7 mouse cellular contexts compared by ENCODE assay signal in genomic region chr11:117407196-117407595, GRCm38 (mm10).
DNase-seq lines count a peak whose midpoint lies in the region; ATAC-seq lines count a peak whose summit lies in the region.

No protein-coding gene starts in this region.

- no peak overlapping the region for H3K27ac ChIP-seq in liver, embryonic 11.5 days (ENCODE audit: low read depth, low read length)
- H3K27ac ChIP-seq in forebrain, embryonic 14.5 days (ENCODE audit: low read depth, low read length): peak overlapping the region; percentile 99
- H3K27ac ChIP-seq in limb, embryonic 10.5 days: peak overlapping the region; percentile 74
- H3K27ac ChIP-seq in stomach, embryonic 14.5 days (ENCODE audit: low read length): peak overlapping the region; percentile 39; the same call in 1 of the 2 replicates

- peak overlapping the region; percentile 58 for H3K4me2 ChIP-seq in liver, embryonic 11.5 days
- peak overlapping the region; percentile 69 for H3K4me2 ChIP-seq in forebrain, embryonic 14.5 days (ENCODE audit: low read length)
- peak overlapping the region; percentile 43 for H3K4me2 ChIP-seq in stomach, embryonic 14.5 days (replicated peaks; ENCODE audit: low read depth, low read length)

- WGBS in liver, embryonic 11.5 days: 21% methylated on average over 4 of the region's 4 CpGs
- 6% methylated on average over 4 of the region's 4 CpGs for WGBS in forebrain, embryonic 14.5 days
- WGBS in limb, embryonic 10.5 days: 7% methylated on average over 4 of the region's 4 CpGs
- WGBS in stomach, embryonic 14.5 days: 13% methylated on average over 4 of the region's 4 CpGs

- H3K4me3 ChIP-seq in liver, embryonic 11.5 days (ENCODE audit: low read depth, low read length): no peak overlapping the region
- peak overlapping the region; percentile 30; the same call in 1 of the 2 replicates for H3K4me3 ChIP-seq in forebrain, embryonic 14.5 days (ENCODE audit: low read depth, low read length)
- H3K4me3 ChIP-seq in limb, embryonic 10.5 days: peak overlapping the region; percentile 47
- H3K4me3 ChIP-seq in stomach, embryonic 14.5 days (ENCODE audit: low read depth, low read length): no peak overlapping the region

- H3K9ac ChIP-seq in liver, embryonic 11.5 days (ENCODE audit: low read depth, low read length): no peak overlapping the region
- H3K9ac ChIP-seq in forebrain, embryonic 14.5 days (ENCODE audit: low read length): peak overlapping the region; percentile 69
- no peak overlapping the region for H3K9ac ChIP-seq in stomach, embryonic 14.5 days (replicated peaks; ENCODE audit: low read depth, low read length)

- H3K27me3 ChIP-seq in liver, embryonic 11.5 days (replicated peaks; ENCODE audit: control insufficient read depth, insufficient read depth, low read length): peaks cover 73% of the 10 kb centered on the region
- no peaks in the 10 kb centered on the region for H3K27me3 ChIP-seq in forebrain, embryonic 14.5 days (replicated peaks; ENCODE audit: control insufficient read depth, insufficient read depth, low read length)
- H3K27me3 ChIP-seq in limb, embryonic 10.5 days (ENCODE audit: low read depth, poor library complexity, severe bottlenecking): peaks cover 92% of the 10 kb centered on the region
- H3K27me3 ChIP-seq in stomach, embryonic 14.5 days (ENCODE audit: control insufficient read depth, insufficient read depth, low read length): no peaks in the 10 kb centered on the region

- DNase-seq in liver, embryonic 11.5 days (ENCODE audit: low spot score): no peak
- DNase-seq in liver: no peak
- DNase-seq in forebrain, embryonic 14.5 days (ENCODE audit: low spot score): no peak
- no peak for DNase-seq in limb, embryonic 10.5 days (ENCODE audit: low spot score)
- DNase-seq in left cerebral cortex, adult 11 months (ENCODE audit: low spot score): no peak
- no peak for DNase-seq in ovary, postnatal 10 days (ENCODE audit: low spot score)

- H3K36me3 ChIP-seq in liver, embryonic 11.5 days (ENCODE audit: control insufficient read depth, insufficient read depth, low read length): no peaks in the 10 kb centered on the region
- H3K36me3 ChIP-seq in forebrain, embryonic 14.5 days (ENCODE audit: control insufficient read depth, insufficient read depth, low read length): no peaks in the 10 kb centered on the region
- no peaks in the 10 kb centered on the region for H3K36me3 ChIP-seq in limb, embryonic 10.5 days
- no peaks in the 10 kb centered on the region for H3K36me3 ChIP-seq in stomach, embryonic 14.5 days (ENCODE audit: control insufficient read depth, insufficient read depth, low read length)

- H3K4me1 ChIP-seq in liver, embryonic 11.5 days (replicated peaks; ENCODE audit: control insufficient read depth, insufficient read depth, low read length): peaks cover 14% of the 10 kb centered on the region
- H3K4me1 ChIP-seq in forebrain, embryonic 14.5 days (ENCODE audit: control insufficient read depth, insufficient read depth, low read length): peaks cover 38% of the 10 kb centered on the region
- peaks cover 50% of the 10 kb centered on the region for H3K4me1 ChIP-seq in limb, embryonic 10.5 days
- peaks cover 20% of the 10 kb centered on the region for H3K4me1 ChIP-seq in stomach, embryonic 14.5 days (ENCODE audit: control insufficient read depth, insufficient read depth, low read length)

- ATAC-seq in liver, embryonic 11.5 days (replicated peaks; ENCODE audit: low FRiP score): no peak
- ATAC-seq in forebrain, embryonic 14.5 days: no peak
- ATAC-seq in stomach, embryonic 14.5 days (ENCODE audit: insufficient number of reproducible peaks, insufficient read depth, low FRiP score, low read depth): no peak

- H3K9me3 ChIP-seq in liver, embryonic 11.5 days (ENCODE audit: control insufficient read depth, low read length): no peaks in the 10 kb centered on the region
- H3K9me3 ChIP-seq in forebrain, embryonic 14.5 days (replicated peaks; ENCODE audit: control insufficient read depth, low read length): no peaks in the 10 kb centered on the region
- H3K9me3 ChIP-seq in limb, embryonic 10.5 days (replicated peaks): no peaks in the 10 kb centered on the region
- no peaks in the 10 kb centered on the region for H3K9me3 ChIP-seq in stomach, embryonic 14.5 days (ENCODE audit: control insufficient read depth, low read depth, low read length)

Comparison
In these comparisons a context has a peak if more than half of its experiments do, and no peak if none do; other contexts are left out.
1. H3K4me3 ChIP-seq: peak in forebrain, embryonic 14.5 days (single experiment) and limb, embryonic 10.5 days (single experiment); none in liver, embryonic 11.5 days (single experiment) and stomach, embryonic 14.5 days (single experiment).
2. Peak in every context shown above with its lines, with median percentiles within 50 percentile points of each other: H3K4me2 ChIP-seq.